Mouse (Mus musculus) spleen, adult 18-20 months (tissue): ENCODE data around the gene Olfr630.
"Not testable (repeated sequence)": the region's sequence is repeated elsewhere in the genome, so short reads cannot be mapped to it uniquely, and the experiment has no call there.

Experiments
- DNase-seq, 2 experiments: peaks; one replicate each; pipeline ENCODE4 v3.0.0; 2022; ENCODE audit warnings: mixed read lengths in 2 of 2

Gene Olfr630

DNA sequence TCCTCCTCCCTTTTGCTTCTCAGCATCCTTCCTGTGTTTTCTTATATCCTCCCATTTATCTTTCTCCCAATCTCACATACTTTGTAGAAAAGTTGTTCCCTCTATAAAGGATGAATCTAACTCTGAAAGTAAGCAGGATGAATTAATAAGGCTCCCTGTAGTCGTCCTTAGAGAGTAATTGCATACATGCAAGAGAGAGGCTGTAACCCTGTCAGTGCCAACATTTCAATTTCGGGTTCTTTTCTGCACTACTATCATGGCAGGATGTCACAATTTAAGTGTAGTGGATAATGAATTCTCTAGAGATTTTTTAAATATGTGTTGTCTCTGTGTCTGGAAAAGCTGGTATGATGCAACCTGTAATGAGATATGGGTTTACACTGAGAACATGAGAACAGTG is at the start of gene Olfr630:
Gene Olfr630, minus strand, starts transcription at position 101 of the 400 bp plus-strand sequence.
- DNase-seq: no peak

DNA sequence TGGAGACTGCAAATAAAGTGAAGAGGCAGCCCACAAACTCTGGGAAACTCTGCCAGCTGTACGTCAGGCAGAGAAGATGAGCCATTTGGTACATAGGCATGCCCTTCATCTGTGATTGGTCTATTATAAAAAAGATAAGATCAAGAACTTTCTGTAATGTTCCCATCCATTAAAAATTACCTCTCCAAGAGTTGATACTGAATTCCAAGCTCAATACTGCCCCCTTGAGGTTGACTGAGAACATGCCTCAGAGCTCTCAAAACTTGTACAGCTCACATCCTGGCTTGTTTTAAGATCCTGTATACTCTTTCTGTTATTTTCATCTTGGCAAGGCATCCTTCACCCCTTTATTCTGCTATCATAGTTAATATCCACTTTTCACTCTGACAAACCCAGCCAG is 49.7 kb upstream of the Olfr630 start:
- no peak for DNase-seq

DNA sequence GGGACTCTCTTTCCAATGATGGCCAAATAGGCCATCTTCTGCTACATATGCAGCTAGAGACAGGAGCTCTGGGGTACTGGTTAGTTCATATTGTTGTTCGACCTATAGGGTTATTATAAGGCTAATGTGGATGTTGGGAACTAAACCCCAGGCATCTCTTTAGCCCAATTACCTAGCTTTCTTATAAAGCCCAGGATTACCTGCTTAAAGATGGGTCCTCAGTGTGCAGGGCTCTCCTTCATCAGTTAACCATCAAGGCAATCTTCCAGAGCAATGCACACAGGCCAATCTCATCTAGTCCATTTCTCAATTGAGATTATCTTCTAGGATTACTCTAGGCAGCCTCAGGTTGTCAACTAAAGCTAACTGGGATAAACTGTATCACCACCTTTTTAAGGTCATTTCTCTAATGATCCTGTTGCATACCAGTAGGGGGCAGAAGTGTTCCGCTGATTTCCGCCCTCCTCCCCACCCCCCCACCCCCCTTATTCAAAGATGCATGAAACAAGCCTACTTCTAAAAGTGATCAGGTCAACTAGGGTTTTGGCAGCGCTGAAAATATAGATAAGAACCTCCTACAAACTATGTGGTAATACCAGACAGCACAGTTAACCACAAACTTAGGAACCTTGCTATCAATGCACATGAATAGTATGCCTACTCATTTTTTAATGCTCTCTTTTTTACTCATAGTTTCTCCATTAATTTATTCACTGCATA is 35.7 kb upstream of the Olfr630 start:
- no peak for DNase-seq

DNA sequence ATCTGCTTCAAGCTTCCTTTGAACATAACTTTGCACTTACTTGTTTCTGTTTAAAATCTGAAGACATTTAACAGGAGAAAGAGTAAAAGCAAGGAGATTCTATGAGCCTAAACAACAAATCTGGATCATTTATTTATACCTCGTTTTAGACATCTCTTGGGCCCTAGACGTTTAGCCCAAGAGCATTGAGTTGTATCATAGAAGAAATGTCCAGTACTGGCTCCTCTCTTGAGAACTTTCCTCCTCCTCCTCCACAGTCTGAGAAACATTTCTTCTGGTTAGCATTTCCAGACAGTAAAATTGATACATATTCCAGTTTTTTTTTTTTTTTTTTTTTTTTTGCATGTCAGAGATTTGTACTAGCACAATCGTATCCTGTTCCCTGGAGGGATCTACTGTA is 34.6 kb upstream of the Olfr630 start, which contains the start of gene Olfr67:
Gene Olfr67, minus strand, starts transcription at position 101 of the 400 bp plus-strand sequence.
- DNase-seq: no peak

DNA sequence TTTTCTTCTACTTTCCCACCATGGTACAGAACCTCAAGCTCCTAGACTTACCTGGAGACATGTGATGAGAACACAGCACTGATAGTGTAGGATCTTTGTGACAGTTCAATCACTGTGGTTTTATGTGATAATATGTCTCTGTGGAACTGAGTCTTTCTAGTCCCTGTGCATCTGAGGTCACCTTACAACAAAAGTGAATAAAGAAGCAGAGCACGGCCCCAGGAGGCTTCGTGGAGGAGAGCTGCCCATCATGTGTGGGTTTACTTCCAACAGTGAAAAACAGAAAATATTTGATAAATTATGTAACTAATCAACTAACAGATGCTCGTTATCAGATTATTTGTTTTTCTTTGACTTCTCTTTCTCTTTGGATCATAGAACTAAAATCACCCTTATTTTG is 22.5 kb upstream of the Olfr630 start, which contains the start of gene Olfr68:
Gene Olfr68, minus strand, starts transcription at position 101 of the 400 bp plus-strand sequence.
- DNase-seq: no peak

DNA sequence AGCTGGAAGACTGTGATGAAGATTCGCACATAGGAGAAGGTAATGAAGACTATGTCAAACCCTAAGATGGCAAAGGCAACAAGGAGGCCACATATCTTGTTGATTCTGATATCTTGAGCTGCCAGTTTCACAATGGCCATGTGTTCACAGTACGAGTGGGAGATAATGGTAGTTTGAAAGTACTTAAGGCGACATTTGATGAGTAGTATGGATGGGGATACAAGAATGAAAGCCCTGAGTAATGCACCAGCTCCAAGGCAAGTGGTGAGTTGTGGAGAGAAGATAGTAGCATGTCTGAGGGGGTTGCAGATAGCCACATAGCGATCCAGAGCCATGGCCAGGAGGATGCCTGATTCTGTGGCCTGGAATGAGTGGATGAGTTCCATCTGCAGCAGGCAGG is 20.5 kb upstream of the Olfr630 start:
- DNase-seq: not testable (repeated sequence)

DNA sequence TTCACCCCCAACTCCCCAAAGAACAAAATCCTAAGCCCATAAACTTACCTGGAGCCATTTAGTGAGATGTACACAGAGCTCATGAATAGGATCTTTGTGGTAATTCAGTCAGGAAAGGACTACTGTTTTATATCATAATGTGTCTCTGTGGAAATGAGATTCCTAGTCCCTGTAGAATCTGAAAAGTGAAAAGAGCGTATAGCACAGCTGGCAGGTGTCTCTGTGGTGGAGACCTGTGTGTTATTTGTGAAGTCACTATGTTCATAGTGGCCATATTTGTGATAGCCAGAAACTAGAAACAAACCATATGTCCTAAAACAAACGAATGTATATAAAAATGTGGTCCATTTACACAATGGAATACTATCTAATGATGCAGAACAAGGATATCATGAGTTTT is 14.4 kb upstream of the Olfr630 start, which contains the start of gene Olfr69:
Gene Olfr69, minus strand, starts transcription at position 101 of the 400 bp plus-strand sequence.
- no peak for DNase-seq

DNA sequence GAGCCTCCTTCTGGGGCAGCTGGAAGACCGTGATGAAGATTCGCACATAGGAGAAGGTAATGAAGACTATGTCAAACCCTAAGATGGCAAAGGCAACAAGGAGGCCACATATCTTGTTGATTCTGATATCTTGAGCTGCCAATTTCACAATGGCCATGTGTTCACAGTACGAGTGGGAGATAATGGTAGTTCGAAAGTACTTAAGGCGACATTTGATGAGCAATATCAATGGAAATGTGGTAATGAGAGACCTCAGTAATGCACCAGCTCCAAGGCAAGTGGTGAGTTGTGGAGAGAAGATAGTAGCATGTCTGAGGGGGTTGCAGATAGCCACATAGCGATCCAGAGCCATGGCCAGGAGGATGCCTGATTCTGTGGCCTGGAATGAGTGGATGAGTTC is 10.6 kb upstream of the Olfr630 start:
- not testable (repeated sequence) for DNase-seq

DNA sequence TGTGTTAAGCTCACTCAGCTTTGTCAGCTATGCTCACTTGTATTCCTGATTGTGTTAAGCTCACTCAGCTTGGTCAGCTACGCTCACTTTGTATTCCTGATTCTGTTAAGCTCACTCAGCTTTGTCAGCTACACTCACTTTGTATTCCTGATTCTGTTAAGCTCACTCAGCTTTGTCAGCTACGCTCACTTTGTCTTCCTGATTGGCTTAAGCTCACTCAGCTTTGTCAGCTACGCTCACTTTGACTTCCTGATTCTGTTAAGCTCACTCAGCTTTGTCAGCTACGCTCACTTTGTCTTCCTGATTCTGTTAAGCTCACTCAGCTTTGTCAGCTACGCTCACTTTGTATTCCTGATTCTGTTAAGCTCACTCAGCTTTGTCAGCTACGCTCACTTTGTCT is 5.1 kb upstream of the Olfr630 start:
- DNase-seq: not testable (repeated sequence)

DNA sequence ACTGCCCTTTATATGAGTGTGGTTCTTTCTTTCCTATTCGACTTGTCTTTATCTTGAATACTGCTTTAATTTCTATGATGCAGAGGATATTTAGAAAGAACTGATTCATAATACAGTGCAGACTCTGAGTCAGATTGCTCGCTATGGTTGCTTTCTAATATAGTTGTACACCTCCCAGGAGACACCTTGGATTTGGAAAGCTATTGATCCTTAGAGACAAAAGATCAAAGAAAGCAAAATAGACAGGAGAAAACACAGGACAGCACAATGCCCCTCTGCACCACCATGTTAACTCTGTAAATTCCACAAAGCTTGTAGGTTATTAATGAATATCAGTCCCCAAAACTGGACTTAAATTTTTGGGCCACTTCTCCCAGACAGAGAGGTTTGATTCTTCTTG is 12.3 kb downstream of the Olfr630 start, which contains the start of gene Olfr629:
Gene Olfr629, minus strand, starts transcription at position 101 of the 400 bp plus-strand sequence.
- no peak for DNase-seq

DNA sequence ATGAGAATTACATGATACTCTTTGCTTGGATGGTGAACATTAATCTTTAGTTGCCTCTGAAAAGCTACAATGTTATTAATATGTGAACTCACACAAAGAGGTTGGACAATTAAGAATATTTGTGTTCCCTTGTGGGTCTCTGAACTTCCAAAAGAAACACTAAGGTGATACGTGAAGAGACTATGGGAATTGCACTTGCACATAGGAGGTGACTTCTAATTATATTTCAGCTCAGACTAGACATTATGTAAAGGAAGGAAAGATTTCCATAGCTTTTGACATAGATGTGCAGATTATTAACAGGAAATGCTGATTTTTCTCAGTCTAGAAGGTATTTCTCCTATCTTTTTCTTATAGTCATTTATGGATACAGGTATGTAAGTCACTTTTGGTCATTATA is 27.1 kb downstream of the Olfr630 start, which contains the start of gene Olfr628:
Gene Olfr628, plus strand, starts transcription at position 301 of the 400 bp plus-strand sequence.
- no peak for DNase-seq

DNA sequence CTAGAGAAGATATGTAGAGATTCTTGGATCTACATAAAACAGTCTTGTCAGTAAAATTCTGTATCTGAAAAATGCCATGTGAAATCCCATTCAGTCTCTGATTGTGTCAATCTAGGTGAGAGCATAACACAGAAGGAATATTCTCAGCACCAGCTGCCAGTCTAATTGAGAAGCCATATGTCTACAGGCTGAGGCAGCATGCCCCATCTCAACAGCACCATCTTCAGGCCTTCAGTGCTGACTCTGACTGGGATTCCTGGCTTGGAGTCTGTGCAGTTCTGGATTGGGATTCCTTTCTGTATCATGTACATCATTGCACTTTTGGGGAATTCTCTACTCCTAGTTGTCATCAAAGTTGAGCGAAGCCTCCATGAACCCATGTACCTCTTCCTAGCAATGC is 40.7 kb downstream of the Olfr630 start:
- DNase-seq: not testable (repeated sequence)

DNA sequence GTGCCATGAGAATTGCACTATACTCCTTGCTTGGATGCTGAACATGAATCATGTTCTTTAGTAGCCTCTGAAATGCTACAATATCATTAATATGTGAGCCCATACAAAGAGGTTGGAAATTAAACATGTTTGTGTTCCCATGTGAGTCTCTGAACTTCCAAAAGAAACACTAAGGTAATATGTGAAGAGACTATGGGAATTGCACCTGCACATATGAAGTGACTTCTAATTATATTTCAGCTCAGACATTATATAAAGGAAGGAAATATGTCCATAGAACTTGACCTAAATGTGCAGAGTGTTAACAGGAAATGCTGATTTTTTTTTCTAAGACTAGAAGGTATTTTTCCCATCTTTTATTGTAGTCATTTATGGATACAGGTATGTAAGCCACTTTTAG is 42.8 kb downstream of the Olfr630 start, which contains the start of gene Olfr243:
Gene Olfr243, plus strand, starts transcription at position 301 of the 400 bp plus-strand sequence.
- no peak for DNase-seq

DNA sequence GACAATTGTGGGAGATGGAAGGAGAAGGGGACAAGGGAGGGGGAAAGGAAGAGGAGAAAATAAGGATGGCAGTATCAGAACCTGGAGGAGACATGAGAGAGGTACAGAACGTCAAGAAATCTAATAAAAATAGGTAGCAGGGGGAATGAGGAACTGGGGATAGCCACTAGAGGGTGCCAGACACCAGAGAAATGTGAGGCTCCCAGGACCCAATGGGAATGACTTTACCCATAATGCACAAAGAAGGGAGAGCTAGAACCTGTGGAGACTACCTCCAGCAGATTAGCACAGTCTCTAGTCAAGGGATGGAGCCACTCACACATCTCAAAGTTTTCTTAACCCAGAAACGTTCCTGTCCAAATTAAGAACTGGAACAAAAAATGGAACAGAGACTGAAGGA is 45.1 kb downstream of the Olfr630 start:
- peak in 1 of 2 experiments; percentile 5 for DNase-seq
